Mouse (Mus musculus): Measurements from ENCODE around the gene Mpv17l.
"Not testable (repeated sequence)": the region's sequence is repeated elsewhere in the genome, so short reads cannot be mapped to it uniquely, and the experiment has no call there.

The Mpv17l gene

DNA sequence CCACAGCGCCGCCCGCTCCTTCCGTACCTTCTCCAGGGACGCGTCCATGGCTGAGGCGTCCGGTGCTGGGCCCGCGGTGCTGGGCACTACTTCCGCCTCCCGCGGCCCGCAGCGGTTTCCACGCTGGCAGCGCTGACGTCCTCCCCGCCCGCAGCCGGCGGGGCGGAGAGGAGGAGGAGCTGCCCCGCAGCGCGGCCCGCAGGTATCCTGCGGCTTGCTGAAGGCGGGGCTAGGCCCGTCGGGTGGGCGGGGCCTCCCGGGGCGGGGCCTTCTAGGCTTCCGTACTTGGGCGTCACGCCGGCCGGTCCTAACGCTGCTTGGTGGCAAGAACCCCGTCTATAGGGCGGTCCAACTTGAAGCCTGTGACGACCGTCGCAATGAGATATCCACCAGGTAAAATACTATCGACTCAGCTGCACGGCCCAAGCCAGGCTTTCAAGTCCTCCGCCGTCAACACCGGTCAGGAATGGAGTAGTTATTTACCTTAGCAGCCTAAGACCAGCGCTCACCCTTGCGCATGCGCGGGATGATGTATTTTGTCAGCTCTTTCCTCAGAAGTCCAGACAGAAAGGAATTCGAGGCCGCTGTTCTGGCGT lies at the start of gene Mpv17l, which contains the start of gene Pdxdc1:
Gene Mpv17l, plus strand, starts transcription at position 274 of the 596 bp plus-strand sequence.
Gene Pdxdc1, minus strand, starts transcription at position 244 of the 596 bp plus-strand sequence.
- peak; percentile 98 for DNase-seq (ENCODE audit: low read depth, low spot score)

DNA sequence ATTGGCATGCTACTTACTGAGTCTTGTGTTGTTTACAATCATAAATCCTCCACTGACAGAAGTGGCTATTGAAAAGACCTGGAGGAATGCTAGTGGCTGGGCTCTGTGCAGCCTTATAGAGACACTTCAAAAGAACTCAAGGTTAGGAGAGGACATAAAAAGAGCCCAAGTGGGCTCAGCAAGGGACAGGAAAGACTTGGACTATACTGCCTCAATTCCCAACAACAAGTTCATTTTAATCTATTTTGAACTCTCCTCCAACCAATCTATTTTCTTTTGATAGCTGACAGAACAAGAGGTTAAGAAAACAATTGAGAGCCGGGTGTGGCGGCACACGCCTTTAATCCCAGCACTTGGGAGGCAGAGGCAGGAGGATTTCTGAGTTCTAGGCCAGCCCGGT lies 49.1 kb upstream of the Mpv17l start:
- no peak for DNase-seq (ENCODE audit: low read depth, low spot score)

DNA sequence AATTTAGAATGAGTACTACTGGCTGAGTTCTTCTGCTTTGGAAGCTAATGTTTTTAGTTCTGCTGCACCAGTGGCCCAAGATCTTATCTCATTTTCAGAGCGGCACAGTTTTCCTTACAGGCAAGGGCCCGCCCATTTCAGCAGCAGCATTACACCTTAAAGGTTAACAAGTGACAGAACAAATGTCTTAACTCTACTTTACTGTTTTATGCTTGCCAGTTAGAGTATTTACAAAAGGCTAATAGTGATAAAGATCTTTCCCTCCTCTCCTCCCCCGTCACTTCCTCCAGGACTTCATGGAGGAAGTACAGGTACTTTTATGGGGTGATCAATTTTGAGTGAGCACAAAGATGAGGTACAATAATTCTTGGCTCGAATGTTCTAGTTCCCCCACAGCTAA lies 36.9 kb upstream of the Mpv17l start:
- DNase-seq (ENCODE audit: low read depth, low spot score): no peak

DNA sequence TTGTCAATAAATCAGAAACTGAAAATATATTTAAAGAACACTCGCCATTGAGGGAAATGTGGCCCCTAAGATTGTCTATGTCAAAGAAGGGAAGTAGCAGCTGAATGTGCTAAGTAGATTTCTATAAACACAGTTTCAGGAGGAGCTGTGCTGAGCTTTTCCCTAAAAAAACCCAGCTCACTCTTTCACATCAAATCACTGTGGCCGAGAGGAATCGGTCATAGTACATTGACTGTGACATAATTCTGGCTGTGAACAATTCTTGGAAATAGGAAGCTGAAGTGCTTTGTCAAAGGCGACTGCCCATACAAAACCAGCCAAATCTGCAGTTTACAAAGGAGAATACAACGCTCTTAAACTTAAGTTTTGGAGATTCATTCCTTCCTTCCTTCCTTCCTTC lies 36.3 kb upstream of the Mpv17l start:
- no peak for DNase-seq (ENCODE audit: low read depth, low spot score)

DNA sequence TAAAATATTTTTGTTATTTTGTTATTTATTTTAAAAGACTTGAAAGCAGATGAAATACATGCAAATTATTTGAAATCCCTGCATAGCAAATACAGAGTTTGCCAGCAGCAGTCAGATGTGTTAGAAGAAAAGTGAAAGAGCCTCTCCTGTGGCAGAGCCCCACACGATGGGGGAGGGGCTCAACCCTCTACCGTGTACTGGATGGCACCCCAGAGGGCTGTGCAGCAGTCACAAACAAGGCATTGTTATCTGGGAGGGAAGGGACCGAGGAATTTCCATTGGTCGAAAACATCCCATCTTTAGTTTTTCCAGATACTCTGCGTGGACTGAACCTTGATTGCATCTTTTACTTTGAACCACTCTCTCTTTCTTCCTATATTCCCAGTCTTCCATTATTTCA lies 35.6 kb upstream of the Mpv17l start:
- DNase-seq (ENCODE audit: low read depth, low spot score): not testable (repeated sequence)

DNA sequence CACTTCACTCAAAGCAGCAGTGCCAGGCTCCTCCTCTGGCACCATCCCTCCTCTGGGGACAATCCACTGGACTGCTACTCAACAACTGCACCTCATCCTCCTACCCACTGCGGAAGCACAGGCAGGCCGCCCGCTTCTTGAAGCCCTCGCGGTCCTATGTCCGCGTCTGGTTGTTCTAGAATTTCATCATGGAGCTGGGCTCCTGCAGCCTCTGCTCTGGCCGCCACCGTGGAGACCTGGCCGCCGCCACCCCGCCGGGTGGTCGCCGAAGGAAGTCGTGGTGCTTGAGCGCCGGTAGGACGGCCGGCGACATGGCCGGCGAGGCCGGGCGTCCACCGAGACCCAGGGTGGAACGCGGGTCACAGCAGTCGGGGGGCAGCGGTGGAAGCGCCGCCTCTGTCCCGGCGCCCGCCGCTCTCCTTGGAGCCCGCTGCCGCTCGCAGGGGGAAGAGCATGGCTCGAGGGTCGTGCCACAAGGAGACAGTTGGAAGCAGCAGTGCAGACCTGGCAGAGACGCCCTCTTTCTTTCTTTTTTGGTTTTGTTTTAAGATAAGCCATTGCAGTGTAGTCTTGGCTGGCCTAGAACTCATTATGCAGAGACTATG lies 34.9 kb upstream of the Mpv17l start:
- DNase-seq (ENCODE audit: low read depth, low spot score): no peak

DNA sequence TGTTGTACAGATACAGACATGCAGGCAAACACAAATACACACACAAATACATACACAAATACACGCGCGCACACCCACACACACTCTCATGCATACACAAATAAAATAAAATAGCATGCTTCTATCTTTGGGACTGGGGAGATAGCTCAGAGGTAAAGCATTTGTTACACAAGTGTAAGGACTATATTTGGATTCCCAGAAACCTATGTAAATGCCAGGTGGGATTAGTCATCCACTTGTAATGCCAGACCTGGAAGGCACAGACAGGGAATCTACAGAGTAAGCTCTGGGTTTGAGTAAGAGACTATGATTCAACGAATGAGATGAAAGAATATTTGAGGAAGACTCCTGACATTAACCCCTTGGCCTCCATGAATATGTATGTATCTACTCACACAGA lies 27.5 kb upstream of the Mpv17l start:
- DNase-seq (ENCODE audit: low read depth, low spot score): no peak

DNA sequence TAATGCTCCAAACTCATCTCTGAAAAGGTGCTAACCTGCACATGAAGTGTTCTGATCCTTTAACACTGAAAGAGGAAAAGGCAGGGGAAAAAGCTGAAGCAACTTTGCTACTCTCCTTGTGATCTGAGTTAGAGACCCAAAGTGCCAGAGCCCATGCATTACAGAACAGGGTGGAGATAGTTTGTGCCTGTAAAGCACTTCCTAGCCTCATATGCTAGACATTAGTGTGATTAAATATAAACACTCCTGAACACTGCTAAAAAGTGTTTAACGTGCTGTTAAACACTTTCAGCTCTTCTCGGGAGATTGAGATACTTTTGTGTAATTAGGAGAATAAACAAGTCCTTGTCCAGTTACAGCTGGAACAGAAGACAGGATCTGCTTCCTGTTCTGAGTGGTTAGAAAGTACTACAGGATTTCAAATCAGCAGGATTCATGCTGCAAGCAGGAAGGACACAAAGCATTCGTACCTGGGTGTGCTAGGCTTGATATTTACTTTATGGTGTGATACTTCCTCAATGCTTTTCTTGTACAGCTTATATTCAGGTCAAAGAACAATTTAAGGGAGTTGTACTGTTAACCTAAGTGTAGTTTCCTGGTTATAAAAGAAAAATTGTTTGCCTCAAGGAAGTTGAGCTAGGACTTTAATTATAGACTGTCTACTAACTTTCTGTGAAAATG lies 19.7 kb upstream of the Mpv17l start:
- no peak for DNase-seq (ENCODE audit: low read depth, low spot score)

DNA sequence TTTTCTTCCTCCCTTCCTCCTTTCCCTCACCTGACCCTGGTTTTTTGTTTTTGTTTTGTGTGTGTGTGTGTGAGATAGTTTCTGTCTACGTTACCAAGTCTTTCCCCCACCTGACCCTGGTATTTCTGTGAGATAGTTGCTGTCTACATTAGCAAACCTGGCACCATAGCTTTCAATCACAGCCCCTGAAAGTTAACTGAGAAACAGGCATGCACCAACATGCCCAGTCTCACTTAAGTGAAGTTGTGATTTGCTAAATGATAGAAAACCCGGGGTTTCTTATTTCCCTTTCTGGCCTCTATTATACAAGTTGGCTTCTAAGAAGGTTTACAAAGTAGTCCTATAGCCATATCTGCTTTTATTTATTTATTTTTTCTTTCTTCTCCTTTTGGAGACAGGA lies 12.5 kb upstream of the Mpv17l start:
- DNase-seq (ENCODE audit: low read depth, low spot score): no peak

DNA sequence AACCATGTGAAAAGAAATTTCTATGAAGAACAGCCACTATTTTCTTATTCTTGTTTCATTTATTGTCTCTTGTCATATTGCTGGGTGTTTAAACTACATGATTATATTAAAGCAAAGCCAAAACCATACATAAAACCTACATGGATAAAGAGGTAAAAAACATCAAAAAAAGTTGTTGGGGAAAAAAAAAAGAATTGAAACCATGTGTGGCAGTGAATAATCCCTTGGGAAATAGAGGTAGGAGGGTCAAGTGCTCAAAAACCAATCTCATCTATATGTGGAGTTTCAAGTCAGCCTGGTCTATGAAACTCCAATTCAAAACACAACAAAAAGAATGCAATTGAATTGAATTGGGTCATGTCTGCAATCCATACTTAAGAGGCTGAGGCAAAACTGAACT lies 10.1 kb upstream of the Mpv17l start:
- no peak for DNase-seq (ENCODE audit: low read depth, low spot score)

DNA sequence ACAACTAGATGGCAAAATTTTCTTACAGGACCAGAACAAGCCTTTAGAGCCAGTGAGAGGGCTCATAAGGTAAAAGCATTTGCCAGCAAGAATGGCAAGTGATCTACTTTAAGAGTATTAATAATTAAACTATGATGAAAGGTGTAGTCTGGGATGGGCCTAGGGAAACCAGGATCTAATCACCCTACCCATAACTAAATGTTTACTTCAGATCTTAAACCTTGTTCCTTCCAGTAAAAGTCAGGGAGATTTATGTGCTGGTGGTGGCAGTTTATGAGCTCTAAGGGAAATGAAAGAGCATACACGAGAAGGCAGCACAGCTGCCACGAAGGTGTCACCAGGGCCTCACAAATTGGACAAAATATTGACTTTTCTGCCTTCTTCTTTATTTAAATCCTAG lies 8.9 kb upstream of the Mpv17l start:
- no peak for DNase-seq (ENCODE audit: low read depth, low spot score)

DNA sequence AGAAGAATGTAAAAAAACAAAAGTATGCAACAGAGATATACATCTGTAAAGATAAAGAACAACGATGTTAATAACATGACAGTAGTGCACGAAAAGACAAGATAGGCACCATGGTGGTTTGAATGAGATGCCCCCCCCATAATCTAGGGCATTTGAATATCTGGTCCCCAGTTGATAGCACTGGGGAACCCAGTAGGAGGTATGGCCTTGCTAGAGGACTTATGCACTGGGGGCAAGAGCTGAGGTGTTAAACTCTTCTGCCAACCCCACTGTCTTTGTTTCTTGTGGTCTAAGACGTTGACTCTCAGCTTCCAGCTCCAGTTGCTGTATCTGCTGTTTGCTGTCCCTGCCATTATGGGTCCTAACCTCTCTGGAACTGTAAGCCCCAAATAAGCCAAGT lies 7.2 kb upstream of the Mpv17l start:
- no peak for DNase-seq (ENCODE audit: low read depth, low spot score)

DNA sequence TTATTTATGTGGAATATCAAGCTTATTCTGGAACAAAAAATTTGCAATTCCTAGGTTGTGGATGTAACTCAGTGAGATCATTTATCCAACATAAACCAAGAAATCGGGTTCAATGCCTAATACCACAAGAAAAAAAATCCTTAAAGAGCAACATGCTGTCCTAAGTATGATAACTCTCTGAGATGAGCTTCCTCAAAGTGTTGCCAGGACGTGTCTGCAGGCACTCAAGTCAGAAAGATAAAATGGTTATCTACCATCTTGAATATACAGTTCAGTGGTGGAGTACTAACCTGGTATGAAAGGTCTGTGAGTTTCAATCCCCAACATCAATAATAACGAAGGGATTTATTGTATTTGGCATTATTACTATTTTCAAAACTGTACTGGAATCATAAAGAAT lies 6.6 kb upstream of the Mpv17l start:
- DNase-seq (ENCODE audit: low read depth, low spot score): no peak

DNA sequence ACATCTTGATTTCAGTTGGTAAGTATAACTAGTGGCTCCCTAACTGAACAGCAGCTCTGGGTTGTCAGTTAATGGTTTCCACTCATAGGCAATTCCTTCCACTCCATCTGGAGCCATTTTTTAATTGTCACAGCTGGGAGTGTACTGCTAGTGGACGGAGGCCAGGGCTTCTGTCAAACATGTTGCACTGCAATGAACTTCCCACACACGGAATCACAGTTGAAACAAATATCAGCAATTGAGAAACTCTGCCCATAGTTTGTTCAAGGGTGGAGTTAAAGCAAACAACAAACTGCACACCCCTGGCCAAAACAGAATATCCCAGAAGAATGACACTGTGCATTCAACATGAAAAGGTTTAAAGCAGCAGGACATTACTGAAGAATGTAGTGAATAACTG lies 4.0 kb upstream of the Mpv17l start:
- no peak for DNase-seq (ENCODE audit: low read depth, low spot score)

DNA sequence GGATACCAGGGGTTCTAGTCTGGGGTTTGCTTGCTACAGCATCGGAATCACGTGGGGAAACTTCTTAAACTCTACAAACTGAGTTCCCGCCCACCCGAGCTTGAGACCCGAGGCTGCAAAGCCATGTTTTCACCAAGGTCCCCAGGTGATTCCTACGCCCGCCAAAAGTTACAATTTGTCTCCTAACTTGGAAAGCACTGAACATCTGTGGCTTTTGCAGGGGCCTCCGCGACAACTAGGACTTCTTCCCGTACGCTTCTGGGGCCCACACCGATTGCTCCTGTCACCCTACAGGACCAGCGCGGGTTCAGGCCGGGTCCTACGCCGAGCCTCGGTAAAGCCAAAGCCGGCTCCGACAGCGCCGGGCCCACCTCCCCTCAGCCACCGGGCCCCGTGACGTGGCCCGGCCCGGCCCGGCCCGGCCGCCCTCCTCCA lies 547 bp upstream of the Mpv17l start:
- DNase-seq (ENCODE audit: low read depth, low spot score): no peak

DNA sequence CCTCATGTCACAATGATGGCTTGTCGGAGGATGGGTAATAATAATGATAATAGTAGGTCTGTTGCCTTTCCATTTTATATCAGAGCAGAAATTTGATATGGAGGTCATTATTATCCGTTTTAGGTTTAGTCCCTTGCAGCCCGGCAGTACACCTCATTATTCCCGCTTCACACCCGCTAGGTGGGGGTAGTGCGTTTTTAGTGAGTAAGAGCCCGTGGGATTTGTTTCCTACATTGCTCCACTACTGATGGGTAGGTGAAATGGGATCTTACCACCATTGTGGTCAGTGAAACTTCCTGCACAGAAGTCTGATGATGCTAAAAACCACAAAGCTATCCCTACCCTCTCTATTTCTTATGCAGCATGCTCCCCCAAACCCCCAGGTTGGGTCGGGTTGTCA lies 527 bp downstream of the Mpv17l start:
- DNase-seq (ENCODE audit: low read depth, low spot score): no peak

DNA sequence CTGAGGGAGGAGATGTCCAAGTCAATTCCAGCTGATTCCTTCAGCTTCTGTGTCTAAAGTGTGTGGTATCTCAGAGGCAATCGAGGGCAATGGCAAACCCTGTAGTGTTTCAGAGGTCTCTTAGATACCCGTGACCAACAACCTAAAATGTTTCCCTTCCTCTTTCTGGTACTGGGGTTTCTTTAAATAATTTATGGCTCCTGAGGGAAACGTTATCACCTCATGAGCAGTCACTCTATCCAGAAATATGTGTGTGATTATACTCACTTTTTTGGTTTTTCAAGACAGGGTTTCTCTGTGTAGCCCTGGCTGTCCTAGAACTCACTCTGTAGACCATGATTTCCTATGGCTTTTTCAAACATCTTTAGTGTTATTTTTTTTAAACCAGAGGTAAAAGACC lies 4.3 kb downstream of the Mpv17l start:
- DNase-seq (ENCODE audit: low read depth, low spot score): no peak

DNA sequence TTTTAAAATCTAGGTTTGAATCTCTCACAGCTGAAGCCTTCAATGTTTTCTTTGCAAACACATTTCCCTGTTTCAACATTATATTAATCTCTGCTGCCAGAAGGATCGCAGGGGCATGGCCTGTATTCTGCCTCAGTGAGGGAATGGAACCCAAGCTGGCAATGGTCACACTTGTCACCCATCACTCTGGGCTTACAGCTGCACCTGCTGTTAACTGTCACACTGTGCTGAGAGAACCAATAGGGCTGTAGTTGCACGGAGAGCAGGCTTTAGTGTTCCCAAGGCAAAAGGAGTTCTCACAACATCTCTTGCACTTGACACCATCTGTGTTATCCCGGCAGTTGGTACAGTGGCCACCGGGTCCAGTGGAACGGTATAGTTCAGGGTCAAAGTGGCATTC lies 17.1 kb downstream of the Mpv17l start:
- DNase-seq (ENCODE audit: low read depth, low spot score): no peak

DNA sequence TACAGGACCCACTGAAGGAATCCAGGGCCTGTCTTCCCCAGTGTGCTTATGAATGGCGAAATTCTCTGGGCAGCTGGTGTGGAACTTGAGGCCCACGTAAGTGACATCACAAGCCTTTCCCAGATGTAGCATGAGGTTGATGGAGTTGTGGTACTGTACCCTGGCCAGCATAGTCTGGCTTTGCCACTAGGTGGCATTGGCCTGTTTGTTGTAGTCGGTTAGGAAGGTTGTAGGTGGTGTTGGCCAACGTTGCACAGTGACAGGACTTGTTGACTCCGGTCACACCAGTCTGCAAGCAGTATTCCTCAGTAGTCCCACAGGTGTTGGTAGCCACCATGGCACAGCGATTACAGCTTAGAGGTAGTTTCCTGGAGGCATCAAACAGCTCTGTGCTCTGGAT lies 18.1 kb downstream of the Mpv17l start:
- DNase-seq (ENCODE audit: low read depth, low spot score): no peak

DNA sequence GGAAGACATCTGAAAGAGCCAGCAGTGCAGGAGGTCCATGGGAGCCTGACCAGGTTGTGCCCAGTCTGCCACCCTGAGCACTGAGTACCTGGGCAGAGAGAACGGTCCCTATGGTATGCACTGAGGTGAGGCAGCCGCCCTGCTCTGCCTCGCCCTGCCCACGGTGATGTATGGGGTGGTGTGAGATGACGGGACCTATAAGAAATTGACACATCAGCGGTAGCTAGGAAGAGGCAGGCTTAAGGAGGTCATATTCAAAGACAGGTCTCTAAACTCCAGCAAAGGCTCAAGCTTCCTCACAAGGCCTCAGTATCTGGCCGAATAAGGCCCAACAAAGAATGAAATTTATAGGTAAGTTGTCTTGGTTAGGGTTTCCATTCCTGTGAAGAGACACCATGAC lies 18.8 kb downstream of the Mpv17l start:
- DNase-seq (ENCODE audit: low read depth, low spot score): no peak

DNA sequence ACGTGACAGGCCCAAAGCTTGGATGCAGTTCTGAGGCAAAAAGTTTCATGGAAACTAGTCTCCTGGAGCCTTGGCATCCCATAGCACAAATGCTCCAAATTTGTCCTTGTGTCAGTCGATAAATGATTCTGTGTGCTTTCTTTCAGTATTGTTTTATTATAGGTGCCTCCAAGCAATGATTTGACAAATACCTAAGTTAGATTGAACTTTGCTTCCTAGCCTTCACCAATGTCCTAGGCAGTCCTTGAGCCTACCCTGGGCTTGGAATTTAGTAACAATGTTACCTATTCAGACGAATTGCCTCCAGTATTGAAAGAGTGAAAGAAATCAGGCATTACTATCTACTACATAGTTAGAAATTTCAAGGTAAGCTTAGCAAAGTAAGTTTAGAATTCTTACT lies 19.5 kb downstream of the Mpv17l start:
- DNase-seq (ENCODE audit: low read depth, low spot score): not testable (repeated sequence)

DNA sequence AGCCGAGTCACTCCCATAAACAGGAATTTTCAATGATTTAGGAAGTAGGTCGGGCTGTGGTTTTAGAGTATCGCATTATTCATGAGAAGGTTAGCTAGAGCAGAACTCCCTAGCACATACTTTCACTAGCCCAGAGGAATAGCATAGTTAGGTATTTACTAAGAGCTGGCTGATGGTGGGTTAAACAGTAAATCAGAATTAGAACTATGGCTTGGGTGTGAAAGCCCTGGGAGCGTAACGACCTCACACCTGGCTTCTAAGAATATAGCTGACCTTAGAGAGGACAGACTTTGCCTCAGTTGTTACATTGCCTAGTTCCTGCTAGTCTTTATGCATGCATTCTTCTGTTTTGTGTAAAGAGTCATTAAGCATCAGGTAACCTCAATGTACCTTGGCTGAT lies 20.0 kb downstream of the Mpv17l start:
- not testable (repeated sequence) for DNase-seq (ENCODE audit: low read depth, low spot score)

DNA sequence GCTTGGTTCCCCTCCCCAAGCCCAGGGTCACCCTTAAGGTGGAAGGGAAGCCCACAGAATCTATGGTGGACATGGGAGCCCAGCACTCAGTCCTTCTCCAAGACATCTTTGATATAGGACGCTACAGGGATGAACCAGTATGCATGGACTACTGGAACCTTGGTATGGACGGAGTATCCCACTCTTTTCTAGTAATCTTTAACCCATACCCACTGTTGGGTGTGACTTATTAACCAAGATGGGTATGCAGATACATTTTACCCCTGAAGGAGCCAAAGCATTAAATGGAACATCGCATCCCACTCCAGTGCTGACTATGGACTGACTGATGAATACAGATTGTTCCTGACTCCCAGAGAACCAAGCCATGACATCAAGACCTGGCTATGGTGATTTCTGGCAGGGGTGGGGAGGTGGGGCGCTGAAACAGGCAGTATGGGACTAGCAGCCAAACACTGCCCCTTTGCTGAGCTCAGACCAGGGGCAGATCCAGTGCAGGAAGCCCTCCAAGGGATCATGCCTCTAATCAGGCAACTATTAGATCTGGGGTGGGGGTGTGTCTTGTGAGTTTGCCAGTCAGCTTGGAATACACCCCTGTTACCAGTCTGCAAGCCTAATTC lies 24.6 kb downstream of the Mpv17l start:
- no peak for DNase-seq (ENCODE audit: low read depth, low spot score)
